Mouse (Mus musculus) adrenal gland (tissue): ENCODE measurements around the gene Myef2.

Source experiments
- intact Hi-C: fragments of 180-260 bp; cut with DNase I; formaldehyde crosslinking; loops from one replicate; pipeline ENCODE4 v1.15.1; 2025

Myef2 gene

GRCm38 (mm10) chr2:125068696-125069095 is 54.8 kb downstream of the Myef2 start:
- intact Hi-C loops = no loop called here

DNA sequence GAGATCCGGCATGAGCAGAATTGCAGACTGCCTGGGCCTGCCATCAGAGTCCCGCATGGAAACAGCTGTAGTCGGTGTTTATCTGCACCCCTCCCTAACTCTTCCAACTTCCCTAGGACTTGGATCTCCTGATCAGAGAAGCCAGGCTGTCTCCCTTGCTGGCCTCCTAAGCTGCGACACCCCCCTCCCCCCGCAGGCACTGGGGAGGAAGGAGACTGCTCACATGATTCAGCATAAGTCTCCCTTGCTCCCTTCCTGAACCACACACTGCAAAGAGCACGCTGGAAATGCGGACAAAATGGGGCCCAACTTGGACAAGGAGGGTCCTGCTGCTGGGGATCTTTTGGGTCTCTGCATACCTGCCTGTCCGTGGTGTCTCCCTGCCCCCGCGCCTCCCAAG is 55.6 kb downstream of the Myef2 start, which contains the start of gene Slc24a5:
Slc24a5 (plus strand) TSS at position 231 of the 400 bp plus-strand sequence.
- intact Hi-C loops = no loop called here

DNA sequence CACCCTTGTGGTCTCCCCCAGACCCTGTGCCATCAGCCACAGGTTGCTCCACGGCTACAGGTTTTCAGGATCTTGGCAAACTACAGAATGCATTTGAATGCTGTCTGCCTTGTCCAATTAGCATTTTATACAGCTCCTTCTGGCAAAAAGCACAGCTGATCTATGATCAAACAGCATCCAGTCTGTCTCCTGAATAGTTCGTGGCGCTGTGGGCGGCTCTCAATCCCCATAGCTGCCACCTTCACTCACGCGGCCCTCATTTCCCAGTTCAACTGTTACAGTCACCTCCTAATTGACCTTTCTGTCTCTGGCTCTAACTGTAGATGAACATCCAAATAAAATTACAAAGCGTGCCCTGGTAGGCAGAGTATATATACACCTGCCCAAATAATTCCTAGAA is 56.1 kb downstream of the Myef2 start:
- intact Hi-C loops = no loop called here

DNA sequence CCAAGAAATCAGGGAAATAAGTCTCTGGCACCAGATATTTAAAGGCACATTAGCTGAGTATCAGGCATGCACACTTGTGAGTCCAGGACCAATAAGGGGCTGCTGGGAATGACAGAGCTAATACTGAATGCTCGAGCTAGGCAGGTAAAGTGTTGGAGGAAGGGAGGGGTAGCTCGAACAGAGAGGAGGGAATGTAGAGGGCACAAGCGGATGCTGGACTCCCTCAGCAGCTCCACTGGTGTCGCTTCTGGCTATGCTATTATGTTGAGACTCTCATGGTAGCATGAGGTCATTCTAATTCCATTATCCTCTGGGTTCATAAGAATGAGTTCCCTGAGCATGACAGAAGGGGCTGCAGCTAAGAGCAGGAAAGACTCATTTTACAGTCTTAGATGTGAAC is 60.5 kb downstream of the Myef2 start:
- intact Hi-C loops = no loop called here

DNA sequence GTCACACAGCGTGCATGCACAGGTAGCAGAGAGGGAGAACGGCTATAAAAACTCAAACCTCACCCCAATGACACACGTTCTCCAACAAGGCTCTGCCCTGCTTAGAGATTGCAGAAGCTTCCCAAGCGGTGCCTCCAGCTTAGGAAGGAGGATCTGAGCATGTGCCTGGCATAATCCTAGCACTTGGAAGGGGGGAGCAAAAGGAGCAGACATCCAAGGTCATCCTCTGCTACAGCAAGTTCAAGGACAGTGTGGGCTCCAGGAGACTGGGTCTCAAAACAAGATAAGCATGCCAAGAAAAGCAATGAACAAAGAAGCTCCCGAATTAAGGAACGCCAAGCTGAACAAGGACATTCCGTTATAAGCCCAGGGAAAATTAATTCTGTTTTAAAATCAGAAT is 62.0 kb downstream of the Myef2 start:
- intact Hi-C loops = no loop called here

DNA sequence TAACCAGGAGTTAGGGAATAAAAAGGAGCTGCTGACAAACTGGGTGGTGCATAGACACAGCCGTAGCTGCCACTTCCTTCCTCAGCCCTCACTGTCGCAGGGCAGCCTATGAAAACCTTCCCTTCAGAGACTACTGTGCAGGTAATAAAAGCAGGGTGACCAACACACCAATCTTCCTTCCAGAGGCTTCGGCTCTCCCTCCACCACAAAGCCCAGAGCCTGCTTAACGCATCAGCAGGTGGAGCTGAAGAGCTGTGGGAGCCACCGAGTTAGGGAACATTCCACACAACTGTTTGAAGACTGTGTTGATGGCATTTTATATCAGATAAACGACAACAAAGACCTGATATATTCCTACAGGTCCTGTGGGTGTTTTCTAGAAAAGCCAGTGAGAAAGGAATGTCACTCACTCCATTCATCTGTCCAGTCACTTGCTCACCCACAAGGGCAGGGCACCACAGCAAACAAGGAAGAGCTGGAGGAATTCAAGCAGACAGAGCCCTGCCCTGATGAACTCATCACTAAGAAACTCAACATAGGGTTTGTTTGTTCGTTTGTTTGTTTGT is 66.1 kb downstream of the Myef2 start:
- intact Hi-C loops = loop anchor here (5.0 kb wide), 1 partner anchor 135 kb away; no protein-coding TSS in a partner anchor

DNA sequence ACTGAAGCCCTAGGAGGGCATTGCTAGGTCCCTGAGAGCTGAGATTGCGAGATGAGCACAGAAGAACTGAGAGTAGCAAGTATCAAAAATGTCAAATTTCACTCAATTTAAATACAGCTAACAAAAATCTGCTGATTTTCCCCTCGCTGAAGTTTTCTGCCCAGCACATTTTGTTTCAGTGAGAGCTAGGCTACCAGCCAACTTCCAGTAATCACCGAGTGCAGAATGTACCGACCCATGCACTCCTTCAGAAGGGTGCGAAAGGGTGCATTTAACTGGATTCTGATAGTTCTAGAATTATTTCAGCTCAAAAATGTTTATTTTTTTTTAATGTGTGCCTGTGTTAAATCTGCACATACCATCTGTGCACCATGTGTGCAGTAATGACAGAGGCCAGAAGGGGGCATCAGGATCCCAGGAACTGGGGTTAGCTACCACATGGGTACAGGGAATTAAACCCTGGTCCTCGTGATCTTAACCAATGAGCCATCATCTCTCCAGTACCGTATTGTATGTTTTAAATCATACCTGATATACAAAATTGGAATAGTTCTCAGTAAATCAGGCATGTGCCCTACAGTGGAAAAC is 68.1 kb downstream of the Myef2 start:
- intact Hi-C loops = loop anchor here (5.0 kb wide), 1 partner anchor 137 kb away; no protein-coding TSS in a partner anchor
